Mouse (Mus musculus) erythroblast, embryonic 14.5 days (primary cell): ENCODE measurements around the gene Tbc1d2.

ENCODE experiments used
- GATA1 ChIP-seq: IDR thresholded peaks from 2 replicates; pipeline ENCODE4 v1.6.1; 2012; ENCODE audit warnings: low read length, inconsistent platforms, mixed read lengths
- TAL1 ChIP-seq: IDR thresholded peaks from 3 replicates; pipeline ENCODE4 v1.6.1; 2012; ENCODE audit warnings: low read length, inconsistent platforms, mixed read lengths

DNA sequence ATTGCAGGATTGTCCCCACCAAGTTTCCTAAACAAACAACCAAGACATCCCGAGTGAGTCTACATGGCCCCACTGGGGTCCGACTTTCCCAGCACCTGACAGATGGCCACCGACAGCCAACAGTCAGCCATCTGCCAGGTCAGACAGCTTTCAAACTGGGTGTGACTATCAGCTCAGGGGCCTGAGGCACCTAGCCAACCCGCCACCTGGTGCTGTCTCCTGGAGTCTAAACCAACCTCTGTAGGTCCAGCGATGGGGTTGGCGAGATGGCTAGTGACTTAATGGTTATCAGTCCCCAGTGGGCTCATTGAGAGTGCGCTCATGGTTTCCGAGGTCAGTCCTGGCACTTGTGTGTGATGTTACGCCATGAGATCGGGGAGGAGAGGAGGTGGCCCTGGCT, 24.9 kb downstream of the Tbc1d2 start:
- TF ChIP-seq GATA1 (no peak), TAL1 (no peak)
